Comparison of ENCODE assay signal across 14 mouse cellular contexts in genomic region chr4:155154986-155155385, GRCm38 (mm10).
DNase-seq lines count a peak whose midpoint lies in the region; ATAC-seq lines count a peak whose summit lies in the region.
"Had no signal": no experiment of that assay in that cellular context is flagged by ENCODE, and none has a peak within 500 bp of the region (broad histone marks: within the 10 kb centered on the region; RNA-seq: fewer than 3 reads in every experiment).

No protein-coding gene starts in this region.

- H3K9me3 ChIP-seq in forebrain, embryonic 12.5 days: no peaks in the 10 kb centered on the region
- no peaks in the 10 kb centered on the region for H3K9me3 ChIP-seq in forebrain, embryonic 16.5 days (ENCODE audit: control insufficient read depth, low read length)
- no peaks in the 10 kb centered on the region for H3K9me3 ChIP-seq in heart, embryonic 15.5 days (replicated peaks)
- H3K9me3 ChIP-seq: hindbrain, embryonic 15.5 days; midbrain, embryonic 10.5 days; neural tube, embryonic 13.5 days had no signal

- peak overlapping the region; percentile 25; the same call in 1 of the 2 replicates for H3K27ac ChIP-seq in forebrain, embryonic 12.5 days
- H3K27ac ChIP-seq in forebrain, embryonic 16.5 days (ENCODE audit: low read length): no peak overlapping the region
- H3K27ac ChIP-seq in heart, embryonic 15.5 days: peak overlapping the region; percentile 30; the same call in 1 of the 2 replicates
- H3K27ac ChIP-seq: hindbrain, embryonic 15.5 days; midbrain, embryonic 10.5 days; neural tube, embryonic 13.5 days had no signal

- 84% methylated on average over 11 of the region's 11 CpGs for WGBS in forebrain, embryonic 12.5 days
- WGBS in forebrain, embryonic 16.5 days: 88% methylated on average over 11 of the region's 11 CpGs
- WGBS in heart, embryonic 15.5 days: 58% methylated on average over 11 of the region's 11 CpGs

- H3K9ac ChIP-seq in forebrain, embryonic 12.5 days: no peak overlapping the region
- no peak overlapping the region for H3K9ac ChIP-seq in forebrain, embryonic 16.5 days (replicated peaks; ENCODE audit: low read depth, low read length)
- H3K9ac ChIP-seq in heart, embryonic 15.5 days: no peak overlapping the region
- H3K9ac ChIP-seq: hindbrain, embryonic 15.5 days; neural tube, embryonic 13.5 days had no signal

- no peak for ATAC-seq in forebrain, embryonic 12.5 days (ENCODE audit: low FRiP score)
- no peak for ATAC-seq in forebrain, embryonic 16.5 days
- ATAC-seq in heart, embryonic 15.5 days (replicated peaks; ENCODE audit: insufficient number of reproducible peaks, insufficient read depth, low FRiP score, low read depth): no peak
- ATAC-seq: activated CD4-positive, CD25-positive, alpha-beta regulatory T cell, adult 4 months had no signal

- peaks cover 59% of the 10 kb centered on the region for H3K36me3 ChIP-seq in forebrain, embryonic 12.5 days (replicated peaks)
- H3K36me3 ChIP-seq in forebrain, embryonic 16.5 days (ENCODE audit: control insufficient read depth, insufficient read depth): peaks cover 25% of the 10 kb centered on the region
- peaks cover 48% of the 10 kb centered on the region for H3K36me3 ChIP-seq in heart, embryonic 15.5 days

- H3K27me3 ChIP-seq in forebrain, embryonic 12.5 days: peaks cover 21% of the 10 kb centered on the region
- no peaks in the 10 kb centered on the region for H3K27me3 ChIP-seq in forebrain, embryonic 16.5 days (replicated peaks; ENCODE audit: control insufficient read depth, insufficient read depth, low read length)
- H3K27me3 ChIP-seq in heart, embryonic 15.5 days: no peaks in the 10 kb centered on the region
- H3K27me3 ChIP-seq: hindbrain, embryonic 15.5 days had no signal

- H3K4me3 ChIP-seq in forebrain, embryonic 12.5 days (replicated peaks): no peak overlapping the region
- H3K4me3 ChIP-seq in forebrain, embryonic 16.5 days (replicated peaks; ENCODE audit: low read length): no peak overlapping the region
- no peak overlapping the region for H3K4me3 ChIP-seq in heart, embryonic 15.5 days
- H3K4me3 ChIP-seq: hindbrain, embryonic 15.5 days; midbrain, embryonic 10.5 days; neural tube, embryonic 13.5 days had no signal

- H3K4me1 ChIP-seq in forebrain, embryonic 12.5 days: peaks cover 20% of the 10 kb centered on the region
- H3K4me1 ChIP-seq in forebrain, embryonic 16.5 days (replicated peaks; ENCODE audit: control insufficient read depth, insufficient read depth, low read length): peaks cover 12% of the 10 kb centered on the region
- H3K4me1 ChIP-seq in heart, embryonic 15.5 days (replicated peaks): peaks cover 48% of the 10 kb centered on the region

- peak; percentile 36 to 51 for DNase-seq in kidney, postnatal 4 days
- no peak for DNase-seq in kidney, adult 9 months
- DNase-seq in lung, postnatal 4 days: peak; percentile 68 to 79
- DNase-seq in right cerebral cortex, postnatal 25 days: no peak
- no peak for DNase-seq in spleen, postnatal 4 days (ENCODE audit: low spot score in 2 of 2)
- DNase-seq: cerebellum, adult 9-11 months; right cerebral cortex, postnatal 4 days had no signal

- H3K4me2 ChIP-seq in forebrain, embryonic 12.5 days: no peak overlapping the region
- H3K4me2 ChIP-seq in forebrain, embryonic 16.5 days (ENCODE audit: low read length): no peak overlapping the region
- H3K4me2 ChIP-seq in heart, embryonic 15.5 days: no peak overlapping the region
- H3K4me2 ChIP-seq: hindbrain, embryonic 15.5 days; neural tube, embryonic 13.5 days had no signal

Comparison
In these comparisons a context has a peak if more than half of its experiments do, and no peak if none do; other contexts are left out.
1. DNase-seq: peak in kidney, postnatal 4 days (2 of 2) and lung, postnatal 4 days (2 of 2); none in kidney, adult 9 months (single experiment), right cerebral cortex, postnatal 25 days (single experiment) and spleen, postnatal 4 days (0 of 2).